Comparison of ENCODE assay signal across 15 mouse cellular contexts in the genomic region with DNA sequence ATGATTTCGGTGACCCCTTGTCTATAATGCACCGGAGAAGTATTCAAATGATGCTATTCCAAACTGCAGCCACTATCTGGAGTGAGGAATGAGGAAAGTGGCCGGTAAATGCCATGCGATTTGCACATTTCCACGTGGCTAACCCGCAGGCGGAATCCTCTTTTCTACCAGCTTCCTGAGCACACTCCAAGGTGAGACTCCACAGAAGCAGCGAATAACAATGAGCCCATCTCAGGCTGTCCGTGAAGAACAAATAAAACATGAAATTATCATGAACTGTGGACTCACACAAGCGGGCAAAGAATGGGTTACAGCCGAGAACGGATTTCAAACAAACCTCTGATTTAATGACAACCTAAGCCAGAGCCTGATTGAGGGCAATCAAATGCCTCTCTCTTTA.
DNase-seq lines count a peak whose midpoint lies in the region; ATAC-seq and TF ChIP-seq lines count a peak whose summit lies in the region.
"Had no signal": no experiment of that assay in that cellular context is flagged by ENCODE, and none has a peak within 500 bp of the region (broad histone marks: within the 10 kb centered on the region; RNA-seq: fewer than 3 reads in every experiment).

No protein-coding gene starts in this region.

- H3K9me3 ChIP-seq in intestine, postnatal 0 days (ENCODE audit: control insufficient read depth): no peaks in the 10 kb centered on the region
- H3K9me3 ChIP-seq in limb, embryonic 10.5 days (replicated peaks): no peaks in the 10 kb centered on the region
- H3K9me3 ChIP-seq: embryonic facial prominence, embryonic 15.5 days had no signal

- 52% methylated on average over 12 of the region's 12 CpGs for WGBS in intestine, postnatal 0 days
- 90% methylated on average over 12 of the region's 12 CpGs for WGBS in limb, embryonic 10.5 days

- peak overlapping the region; percentile 21 for H3K4me2 ChIP-seq in intestine, postnatal 0 days (replicated peaks; ENCODE audit: low read depth)
- H3K4me2 ChIP-seq: lung, embryonic 14.5 days had no signal

- no peak for TF ChIP-seq CTCF in intestine, postnatal 0 days (IDR thresholded peaks at IDR 0.05; ENCODE audit: low read depth)

- H3K36me3 ChIP-seq in intestine, postnatal 0 days (ENCODE audit: control insufficient read depth, insufficient read depth): no peaks in the 10 kb centered on the region
- H3K36me3 ChIP-seq in limb, embryonic 10.5 days: no peaks in the 10 kb centered on the region
- H3K36me3 ChIP-seq: embryonic facial prominence, embryonic 15.5 days had no signal

- intact Hi-C loops in gastrocnemius, postnatal 36 days (cut with DNase I): no loop called here

- DNase-seq in frontal cortex, postnatal 14 days (ENCODE audit: low spot score in 2 of 2): no peak
- DNase-seq in right cerebral cortex, postnatal 25 days: peak; percentile 16
- DNase-seq in right cerebral cortex, postnatal 10 days (ENCODE audit: low spot score in 2 of 2): no peak
- no peak for DNase-seq in limb, embryonic 10.5 days (ENCODE audit: low spot score)
- no peak for DNase-seq in gastrocnemius, postnatal 36 days
- no peak for DNase-seq in lung, postnatal 25 days (ENCODE audit: low spot score)
- DNase-seq: adrenal gland, postnatal 25 days; heart, postnatal 4 days; lung, embryonic 14.5 days; right cerebral cortex, postnatal 4 days had no signal

- H3K27ac ChIP-seq in intestine, postnatal 0 days (ENCODE audit: low read depth, low read length): no peak overlapping the region
- H3K27ac ChIP-seq in limb, embryonic 10.5 days: no peak overlapping the region
- H3K27ac ChIP-seq: embryonic facial prominence, embryonic 15.5 days; kidney, postnatal 0 days had no signal

- ATAC-seq in frontal cortex, adult (ENCODE audit: low TSS enrichment): peak; percentile 56
- ATAC-seq in intestine, postnatal 0 days: no peak

- H3K27me3 ChIP-seq in intestine, postnatal 0 days (replicated peaks; ENCODE audit: control insufficient read depth, insufficient read depth, low read length): no peaks in the 10 kb centered on the region
- H3K27me3 ChIP-seq in limb, embryonic 10.5 days (ENCODE audit: low read depth, poor library complexity, severe bottlenecking): no peaks in the 10 kb centered on the region
- H3K27me3 ChIP-seq: embryonic facial prominence, embryonic 15.5 days; megakaryocyte, embryonic 14.5 days had no signal

- H3K4me1 ChIP-seq in intestine, postnatal 0 days (replicated peaks; ENCODE audit: control insufficient read depth, insufficient read depth, low read length): no peaks in the 10 kb centered on the region
- no peaks in the 10 kb centered on the region for H3K4me1 ChIP-seq in limb, embryonic 10.5 days
- H3K4me1 ChIP-seq: embryonic facial prominence, embryonic 15.5 days; megakaryocyte, embryonic 14.5 days had no signal

- H3K9ac ChIP-seq in intestine, postnatal 0 days (ENCODE audit: low read depth, low read length): no peak overlapping the region
- H3K9ac ChIP-seq: embryonic facial prominence, embryonic 15.5 days; lung, embryonic 14.5 days had no signal

- H3K4me3 ChIP-seq in intestine, postnatal 0 days (ENCODE audit: low read depth, low read length): no peak overlapping the region
- no peak overlapping the region for H3K4me3 ChIP-seq in limb, embryonic 10.5 days
- H3K4me3 ChIP-seq: embryonic facial prominence, embryonic 15.5 days; megakaryocyte, embryonic 14.5 days had no signal
